Mouse (Mus musculus) telencephalon, adult 2 months (tissue): ENCODE results near the gene Pnpla6.
"Not testable (repeated sequence)": the region's sequence is repeated elsewhere in the genome, so short reads cannot be mapped to it uniquely, and the experiment has no call there.

Source experiments
- DNase-seq: peaks from one replicate; pipeline ENCODE4 v3.0.0-alpha.2; 2011; ENCODE audit warnings: low read depth, low spot score

Pnpla6 gene

GRCm38 (mm10) chr8:3576211-3576960 is 61.2 kb downstream of the Pnpla6 start:
- no peak for DNase-seq

GRCm38 (mm10) chr8:3579390-3580364 is 64.5 kb downstream of the Pnpla6 start:
- DNase-seq = no peak

- DNase-seq = not testable (repeated sequence)
Observed at GRCm38 (mm10) chr8:3581961-3582360, 66.8 kb downstream of the Pnpla6 start.

GRCm38 (mm10) chr8:3586452-3586851 is 71.3 kb downstream of the Pnpla6 start:
- DNase-seq = no peak

GRCm38 (mm10) chr8:3586993-3587390 is 71.8 kb downstream of the Pnpla6 start, which contains the start of gene Camsap3:
Camsap3 (plus strand) TSS chr8:3587293.
- no peak for DNase-seq

GRCm38 (mm10) chr8:3587391-3588257 is 72.4 kb downstream of the Pnpla6 start:
- peak; percentile 29 for DNase-seq

GRCm38 (mm10) chr8:3588258-3588633 is 73.1 kb downstream of the Pnpla6 start:
- DNase-seq = no peak

- no peak for DNase-seq
Observed at GRCm38 (mm10) chr8:3593470-3593869, 78.3 kb downstream of the Pnpla6 start.
